Mouse (Mus musculus) lung, postnatal 0 days (tissue): Measurements from ENCODE around the gene Nup188. TPM values are rescaled to one million over a fixed set of nuclear protein-coding genes. Genes with fewer than 3 reads are reported as not detected.
A peak's percentile ranks its signal among the peaks of the same experiment; 100 is the strongest.

Experiments
- ATAC-seq: fragments of 200-750 bp; cut with Nextera tagmentation; 2 replicates; pipeline ENCODE4 v1.8.0; 2017; ENCODE audit warnings: moderate library complexity
- DNase-seq: peaks from one replicate; pipeline ENCODE4 v3.0.0-alpha.2; 2016; ENCODE audit warnings: low spot score
- H3K27ac ChIP-seq: fragments of 300-500 bp; sonication (generic); 2 replicates; pipeline ENCODE4 v1.5.1; 2014; ENCODE audit warnings: antibody characterized with exemption, mild to moderate bottlenecking, low read length, mixed read lengths
- H3K27me3 ChIP-seq: fragments of 300-500 bp; sonication (generic); replicated peaks from 2 replicates; pipeline ENCODE4 v1.6.1; 2014; ENCODE audit warnings: low read length, mixed read lengths; ENCODE audit not compliant: insufficient read depth
- H3K36me3 ChIP-seq: fragments of 300-500 bp; sonication (generic); 2 replicates; pipeline ENCODE4 v1.6.1; 2014; ENCODE audit warnings: low read length, mixed read lengths; ENCODE audit not compliant: insufficient read depth
- H3K4me1 ChIP-seq: fragments of 300-500 bp; sonication (generic); 2 replicates; pipeline ENCODE4 v1.6.1; 2014; ENCODE audit warnings: antibody characterized with exemption, low read depth, low read length, mixed read lengths; ENCODE audit not compliant: insufficient read depth
- H3K4me2 ChIP-seq: fragments of 300-500 bp; sonication (generic); replicated peaks from 2 replicates; pipeline ENCODE4 v1.6.1; 2014; ENCODE audit warnings: low read depth, mild to moderate bottlenecking, low read length, moderate library complexity, mixed read lengths
- H3K4me3 ChIP-seq: fragments of 300-500 bp; sonication (generic); 2 replicates; pipeline ENCODE4 v1.5.1; 2014; ENCODE audit warnings: low read depth, low read length
- H3K9ac ChIP-seq: fragments of 300-500 bp; sonication (generic); replicated peaks from 2 replicates; pipeline ENCODE4 v1.6.1; 2014; ENCODE audit warnings: low read depth, mild to moderate bottlenecking
- H3K9me3 ChIP-seq: fragments of 300-500 bp; sonication (generic); 2 replicates; pipeline ENCODE4 v1.6.1; 2016; ENCODE audit warnings: low read length, mixed read lengths
- CTCF ChIP-seq: IDR thresholded peaks from 2 replicates; pipeline ENCODE4 v1.5.1; 2016; ENCODE audit warnings: antibody characterized with exemption, mild to moderate bottlenecking
- EP300 ChIP-seq: IDR thresholded peaks from 2 replicates; pipeline ENCODE4 v1.6.1; 2016; ENCODE audit warnings: antibody characterized with exemption, mild to moderate bottlenecking, control low read depth
- WGBS: fragments of 180-500 bp; shearing (Covaris S2); extraction: QIAGEN DNeasy Blood & Tissue Kit; methylation state at CpG from one replicate; pipeline ENCODE4 v1.1.7; 2014; 5-methylcytosine and 5-hydroxymethylcytosine counted together
- polyA plus RNA-seq: library from polyadenylated mRNA; unstranded; fragments of >200 nt; fragmentation: Nextera tagmentation; extraction: Ambion mirVana; gene quantifications from 2 replicates; pipeline ENCODE4 v1.2.1, GENCODE M21; 2015

Nup188 gene
- polyA plus RNA-seq, 1 experiment from 2014 or later = 8.9 TPM

- H3K4me2 ChIP-seq = peak within 1 kb of the TSS; percentile 86
- TF ChIP-seq EP300 (no peak), CTCF (peak; percentile 49)
- peak; percentile 72 for ATAC-seq
- H3K27me3 ChIP-seq = no peaks in the 10 kb centered on the region
- WGBS = 3% methylated on average over 57 of the region's 73 CpGs
- H3K4me3 ChIP-seq = peak within 1 kb of the TSS; percentile 62
- peak within 1 kb of the TSS; percentile 65; the same call in 1 of the 2 replicates for H3K27ac ChIP-seq
- DNase-seq = peak; percentile 92
- no peaks in the 10 kb centered on the region for H3K9me3 ChIP-seq
- H3K36me3 ChIP-seq = no peaks in the 10 kb centered on the region
- peaks cover 6% of the 10 kb centered on the region for H3K4me1 ChIP-seq
- H3K9ac ChIP-seq = peak within 1 kb of the TSS; percentile 44
These were observed 72.6 kb downstream of the Nup188 start, which contains the start of gene Sh3glb2 for GRCm38 (mm10) chr2:30358533-30359531. Sh3glb2 (minus strand) TSS chr2:30359337.

- H3K27me3 ChIP-seq = no peaks in the 10 kb centered on the region
- peaks cover 15% of the 10 kb centered on the region for H3K4me1 ChIP-seq
- TF ChIP-seq EP300 = no peak
- TF ChIP-seq CTCF = no peak
- 62% methylated on average over 10 of the region's 10 CpGs for WGBS
- no peaks in the 10 kb centered on the region for H3K36me3 ChIP-seq
- H3K9ac ChIP-seq = no peak overlapping the region
- no peaks in the 10 kb centered on the region for H3K9me3 ChIP-seq
- no peak overlapping the region for H3K27ac ChIP-seq
- no peak overlapping the region for H3K4me2 ChIP-seq
- no peak for DNase-seq
- ATAC-seq = no peak
- no peak overlapping the region for H3K4me3 ChIP-seq
These were observed 74.4 kb downstream of the Nup188 start for GRCm38 (mm10) chr2:30360626-30361025.

GRCm38 (mm10) chr2:30362865-30363264 lies 76.7 kb downstream of the Nup188 start:
- TF ChIP-seq EP300 (no peak), CTCF (peak; percentile 40)
- Histone ChIP-seq H3K27me3 (no peaks in the 10 kb centered on the region), H3K27ac (no peak overlapping the region), H3K36me3 (no peaks in the 10 kb centered on the region), H3K4me3 (no peak overlapping the region), H3K9ac (no peak overlapping the region), H3K4me2 (no peak overlapping the region), H3K4me1 (peaks cover 17% of the 10 kb centered on the region), H3K9me3 (no peaks in the 10 kb centered on the region)
- DNase-seq (no peak), ATAC-seq (no peak)
- WGBS = 70% methylated on average over 5 of the region's 5 CpGs

- WGBS = under 1% methylated on average over 54 of the region's 54 CpGs
- peak; percentile 99 for DNase-seq
- H3K4me2 ChIP-seq = peak within 1 kb of the TSS; percentile 76
- H3K9me3 ChIP-seq = no peaks in the 10 kb centered on the region
- H3K36me3 ChIP-seq = peaks cover 4% of the 10 kb centered on the region; the same call in 1 of the 2 replicates
- peak; percentile 8; the same call in 1 of the 2 replicates for TF ChIP-seq CTCF
- no peak for TF ChIP-seq EP300
- H3K9ac ChIP-seq = peak within 1 kb of the TSS; percentile 61
- 0 out of 2 replicates have a peak within 1 kb of the TSS, but pooled peaks have one; percentile 2 for H3K27ac ChIP-seq
- peak within 1 kb of the TSS; percentile 64 for H3K4me3 ChIP-seq
- H3K4me1 ChIP-seq = peaks cover 11% of the 10 kb centered on the region; the same call in 1 of the 2 replicates
- no peaks in the 10 kb centered on the region for H3K27me3 ChIP-seq
- peak; percentile 98 for ATAC-seq
These were observed 77.8 kb downstream of the Nup188 start, which contains the start of gene Miga2 for GRCm38 (mm10) chr2:30363773-30364650. Miga2 (plus strand) TSS chr2:30364233.

GRCm38 (mm10) chr2:30365281-30366069 lies 79.3 kb downstream of the Nup188 start:
- DNase-seq (no peak), ATAC-seq (no peak)
- H3K9me3 ChIP-seq = no peaks in the 10 kb centered on the region
- H3K27ac ChIP-seq = 0 out of 2 replicates have a peak overlapping the region, but pooled peaks have one; percentile 35
- 0 out of 2 replicates have a peak overlapping the region, but pooled peaks have one; percentile 10 for H3K4me3 ChIP-seq
- TF ChIP-seq EP300 (no peak), CTCF (no peak)
- peak overlapping the region; percentile 76 for H3K4me2 ChIP-seq
- peaks cover 11% of the 10 kb centered on the region; the same call in 1 of the 2 replicates for H3K4me1 ChIP-seq
- H3K36me3 ChIP-seq = peaks cover 17% of the 10 kb centered on the region; the same call in 1 of the 2 replicates
- 74% methylated on average over 2 of the region's 2 CpGs for WGBS
- 0 out of 2 replicates have a peak overlapping the region, but pooled peaks have one; percentile 61 for H3K9ac ChIP-seq
- no peaks in the 10 kb centered on the region for H3K27me3 ChIP-seq
